Mouse (Mus musculus) heart, embryonic 15.5 days (tissue): Measurements from ENCODE around the gene Cpeb4. TPM values are rescaled to one million over a fixed set of nuclear protein-coding genes. Genes with fewer than 3 reads are reported as not detected.
"Not testable (repeated sequence)": the region's sequence is repeated elsewhere in the genome, so short reads cannot be mapped to it uniquely, and the experiment has no call there.

Source experiments
- ATAC-seq: fragments of 200-750 bp; cut with Nextera tagmentation; replicated peaks from 2 replicates; pipeline ENCODE4 v1.8.0; 2017; ENCODE audit warnings: low read depth, moderate TSS enrichment; ENCODE audit not compliant: insufficient number of reproducible peaks, insufficient read depth, low FRiP score
- H3K27ac ChIP-seq: fragments of 300-500 bp; sonication (generic); 2 replicates; pipeline ENCODE4 v1.5.1; 2015; ENCODE audit warnings: mild to moderate bottlenecking, inconsistent platforms
- H3K27me3 ChIP-seq: fragments of 300-500 bp; sonication (generic); 2 replicates; pipeline ENCODE4 v1.6.1; 2015; ENCODE audit warnings: inconsistent platforms
- H3K36me3 ChIP-seq: fragments of 300-500 bp; sonication (generic); 2 replicates; pipeline ENCODE4 v1.6.1; 2015; ENCODE audit warnings: mild to moderate bottlenecking, inconsistent platforms
- H3K4me1 ChIP-seq: fragments of 300-500 bp; sonication (generic); replicated peaks from 2 replicates; pipeline ENCODE4 v1.6.1; 2015; ENCODE audit warnings: inconsistent platforms
- H3K4me2 ChIP-seq: fragments of 300-500 bp; sonication (generic); 2 replicates; pipeline ENCODE4 v1.6.1; 2015; ENCODE audit warnings: inconsistent platforms, mild to moderate bottlenecking, moderate library complexity
- H3K4me3 ChIP-seq: fragments of 300-500 bp; sonication (generic); 2 replicates; pipeline ENCODE4 v1.5.1; 2015; ENCODE audit warnings: mild to moderate bottlenecking, inconsistent platforms
- H3K9ac ChIP-seq: fragments of 300-500 bp; sonication (generic); 2 replicates; pipeline ENCODE4 v1.6.1; 2015; ENCODE audit warnings: mild to moderate bottlenecking, inconsistent platforms
- H3K9me3 ChIP-seq: fragments of 300-500 bp; sonication (generic); replicated peaks from 2 replicates; pipeline ENCODE4 v1.6.1; 2016; ENCODE audit warnings: inconsistent platforms
- whole genome bisulfite sequencing: fragments of 180-500 bp; shearing (Covaris S2); methylation state at CpG from one replicate; pipeline ENCODE4 v1.1.7; 2015; ENCODE audit warnings: mixed read lengths; 5-methylcytosine and 5-hydroxymethylcytosine counted together
- polyA plus RNA-seq: library from polyadenylated mRNA; unstranded; fragments of >200 nt; fragmentation: Nextera tagmentation; extraction: Ambion mirVana; gene quantifications from 2 replicates; pipeline ENCODE4 v1.2.1, GENCODE M21; 2015

The Cpeb4 gene
- polyA plus RNA-seq, 1 experiment from 2014 or later: 6.4 TPM

DNA sequence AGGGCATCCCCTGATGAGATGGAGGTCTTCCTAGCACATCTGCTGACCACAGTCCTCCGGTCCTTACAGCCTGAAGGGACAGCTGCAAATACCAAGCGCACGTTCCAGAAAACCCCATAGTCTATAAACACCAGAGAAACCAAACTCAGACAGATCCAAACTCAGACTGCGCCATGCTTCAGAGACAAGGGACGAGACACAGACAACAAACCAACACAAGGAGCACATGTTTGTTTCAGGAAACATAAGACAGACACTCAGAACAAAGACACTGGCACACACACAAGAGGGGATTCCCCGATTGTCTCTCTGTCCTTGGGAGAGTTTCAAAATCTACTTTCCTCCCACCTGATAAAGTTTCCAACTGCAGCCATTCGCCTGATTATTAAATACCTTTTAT, 109.8 kb downstream of the Cpeb4 start:
- WGBS: 82% methylated on average over 7 of the region's 7 CpGs
- no peak overlapping the region for H3K9ac ChIP-seq
- no peak for ATAC-seq
- no peaks in the 10 kb centered on the region for H3K36me3 ChIP-seq
- H3K4me2 ChIP-seq: no peak overlapping the region
- no peaks in the 10 kb centered on the region for H3K4me1 ChIP-seq
- H3K27ac ChIP-seq: no peak overlapping the region
- no peak overlapping the region for H3K4me3 ChIP-seq
- H3K27me3 ChIP-seq: no peaks in the 10 kb centered on the region
- H3K9me3 ChIP-seq: no peaks in the 10 kb centered on the region

DNA sequence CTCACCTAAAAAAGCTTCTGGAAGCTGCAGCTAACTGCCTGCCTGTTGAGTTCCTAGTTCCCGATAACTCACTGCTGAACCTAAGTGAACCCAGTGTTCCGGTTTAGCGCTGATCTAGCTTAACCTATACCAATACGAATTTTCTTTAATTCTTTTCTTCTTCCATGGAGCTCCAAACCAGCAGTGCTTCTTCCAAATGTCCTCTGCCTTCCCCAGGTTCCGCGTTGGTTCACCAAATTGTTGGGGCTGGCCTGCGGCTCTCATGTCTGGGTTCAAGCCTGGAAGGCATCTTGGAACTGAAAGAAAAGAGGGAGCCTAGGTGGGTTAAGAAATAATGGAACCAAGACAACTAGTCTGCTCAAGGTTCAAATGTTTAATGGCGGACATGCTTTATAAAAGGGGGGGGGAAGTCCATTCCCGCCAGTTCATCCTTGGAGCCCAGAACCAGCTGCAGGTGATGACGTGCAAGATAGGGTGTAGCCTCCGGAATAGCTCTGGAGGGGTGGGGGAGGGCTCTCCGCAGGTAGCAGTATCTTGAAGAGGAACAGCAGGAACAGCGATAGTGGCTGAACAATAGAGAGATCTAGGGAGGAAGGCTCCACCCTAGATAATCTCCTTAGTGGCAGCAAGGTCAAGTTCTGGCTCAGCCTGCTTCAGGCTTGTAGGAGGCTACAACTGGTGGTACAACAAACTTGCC, 110.4 kb downstream of the Cpeb4 start:
- not testable (repeated sequence) for H3K27me3 ChIP-seq, ATAC-seq, H3K4me3 ChIP-seq, H3K4me2 ChIP-seq, H3K9ac ChIP-seq, H3K36me3 ChIP-seq, H3K27ac ChIP-seq, H3K4me1 ChIP-seq, H3K9me3 ChIP-seq
- WGBS: 75% methylated on average over 13 of the region's 13 CpGs

DNA sequence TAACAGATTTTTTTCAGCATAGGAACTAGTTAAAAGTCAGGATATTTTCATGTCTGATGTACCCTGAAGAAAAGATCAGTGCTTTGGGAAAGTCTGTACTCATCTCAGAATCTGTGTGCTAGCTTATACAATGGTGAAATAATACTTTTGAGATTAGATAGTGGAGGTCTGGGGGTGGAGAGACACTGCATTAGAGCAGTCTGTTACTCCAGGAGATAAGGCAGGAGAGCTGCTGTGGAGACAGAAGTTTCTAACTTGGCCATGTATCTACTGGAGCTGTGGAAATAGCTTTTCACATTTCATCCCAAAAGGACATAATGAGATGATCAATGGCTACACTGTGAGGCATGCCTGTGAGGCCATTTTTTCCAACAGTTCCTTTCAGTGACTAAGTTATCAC, 111.2 kb downstream of the Cpeb4 start:
- no peak for ATAC-seq
- Histone ChIP-seq H3K36me3 (no peaks in the 10 kb centered on the region), H3K27ac (no peak overlapping the region), H3K4me1 (no peaks in the 10 kb centered on the region), H3K27me3 (no peaks in the 10 kb centered on the region), H3K4me2 (no peak overlapping the region), H3K9me3 (no peaks in the 10 kb centered on the region), H3K9ac (no peak overlapping the region), H3K4me3 (no peak overlapping the region)

DNA sequence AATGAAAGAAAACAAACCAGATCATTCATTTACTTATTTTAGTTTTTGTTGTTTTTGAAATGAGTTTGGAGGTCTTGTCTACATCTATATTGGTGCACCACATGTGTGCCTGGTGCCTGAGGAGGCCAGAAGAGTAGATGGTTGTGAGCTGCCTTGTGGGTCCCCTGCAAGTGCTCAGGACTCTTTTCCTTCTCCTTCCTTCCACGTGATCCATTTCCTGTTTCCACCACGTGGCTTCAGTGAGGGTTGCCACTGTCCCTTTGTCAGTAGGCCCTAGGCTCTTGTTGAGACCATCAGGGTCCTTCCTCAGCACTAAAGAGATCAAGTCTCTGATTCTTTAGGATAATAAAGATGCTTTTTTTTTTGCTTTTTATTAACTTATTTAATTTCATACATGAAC, 112.8 kb downstream of the Cpeb4 start:
- ATAC-seq: no peak
- Histone ChIP-seq H3K4me2 (no peak overlapping the region), H3K27ac (no peak overlapping the region), H3K9me3 (no peaks in the 10 kb centered on the region), H3K4me1 (no peaks in the 10 kb centered on the region), H3K9ac (no peak overlapping the region), H3K4me3 (no peak overlapping the region), H3K27me3 (no peaks in the 10 kb centered on the region), H3K36me3 (no peaks in the 10 kb centered on the region)
- WGBS: 45% methylated on average over 2 of the region's 2 CpGs

Other genes with a start within 250 kb of the Cpeb4 start
- gene Bod1, start 200.3 kb upstream of the Cpeb4 start, polyA plus RNA-seq: 65.0 and 74.7 TPM in 2 replicates
- gene 4930524B15Rik, start 93.4 kb downstream of the Cpeb4 start, polyA plus RNA-seq: 0.31 TPM in 1 of 2 replicates, not detected in the other
- gene Nsg2, start 128.3 kb downstream of the Cpeb4 start, polyA plus RNA-seq: 1.3 and 4.6 TPM in 2 replicates